Mouse (Mus musculus) erythroblast, embryonic 14.5 days (primary cell): ENCODE measurements around the gene Gm11565. TPM values are rescaled to one million over a fixed set of nuclear protein-coding genes. Genes with fewer than 3 reads are reported as not detected.
"Not testable (repeated sequence)": the region's sequence is repeated elsewhere in the genome, so short reads cannot be mapped to it uniquely, and the experiment has no call there.

Experiments
- H3K27me3 ChIP-seq: 2 replicates; pipeline ENCODE4 v1.6.1; 2012; ENCODE audit warnings: inconsistent platforms; ENCODE audit not compliant: control insufficient read depth
- H3K36me3 ChIP-seq: 2 replicates; pipeline ENCODE4 v1.6.1; 2012; ENCODE audit warnings: mild to moderate bottlenecking, inconsistent platforms; ENCODE audit not compliant: control insufficient read depth
- H3K4me1 ChIP-seq: 2 replicates; pipeline ENCODE4 v1.6.1; 2012; ENCODE audit warnings: inconsistent platforms; ENCODE audit not compliant: control insufficient read depth
- H3K4me3 ChIP-seq: replicated peaks from 2 replicates; pipeline ENCODE3; 2012; ENCODE audit warnings: moderate library complexity, mild to moderate bottlenecking, inconsistent platforms
- H3K9me3 ChIP-seq: 2 replicates; pipeline ENCODE4 v1.6.1; 2012; ENCODE audit warnings: low read length, inconsistent platforms, mixed read lengths; ENCODE audit not compliant: control insufficient read depth
- GATA1 ChIP-seq: IDR thresholded peaks from 2 replicates; pipeline ENCODE4 v1.6.1; 2012; ENCODE audit warnings: low read length, inconsistent platforms, mixed read lengths
- TAL1 ChIP-seq: IDR thresholded peaks from 3 replicates; pipeline ENCODE4 v1.6.1; 2012; ENCODE audit warnings: low read length, inconsistent platforms, mixed read lengths
- polyA plus RNA-seq: library from polyadenylated mRNA; stranded (reverse); fragments of >175 nt; gene quantifications from 2 replicates; pipeline ENCODE4 v1.2.3, GENCODE M21; 2012

Gene Gm11565
- polyA plus RNA-seq, result not detected in 2 replicates

- H3K4me3 ChIP-seq, result no peak within 1 kb of the TSS
- H3K9me3 ChIP-seq, result peaks cover 9% of the 10 kb centered on the region
- no peaks in the 10 kb centered on the region for H3K36me3 ChIP-seq
- H3K27me3 ChIP-seq, result no peaks in the 10 kb centered on the region
- no peak for TF ChIP-seq GATA1
- no peak for TF ChIP-seq TAL1
- H3K4me1 ChIP-seq, result no peaks in the 10 kb centered on the region
Observed at GRCm38 (mm10) chr11:99914451-99914850, at the start of gene Gm11565. Gene Gm11565 (plus strand): TSS chr11:99914751.

DNA sequence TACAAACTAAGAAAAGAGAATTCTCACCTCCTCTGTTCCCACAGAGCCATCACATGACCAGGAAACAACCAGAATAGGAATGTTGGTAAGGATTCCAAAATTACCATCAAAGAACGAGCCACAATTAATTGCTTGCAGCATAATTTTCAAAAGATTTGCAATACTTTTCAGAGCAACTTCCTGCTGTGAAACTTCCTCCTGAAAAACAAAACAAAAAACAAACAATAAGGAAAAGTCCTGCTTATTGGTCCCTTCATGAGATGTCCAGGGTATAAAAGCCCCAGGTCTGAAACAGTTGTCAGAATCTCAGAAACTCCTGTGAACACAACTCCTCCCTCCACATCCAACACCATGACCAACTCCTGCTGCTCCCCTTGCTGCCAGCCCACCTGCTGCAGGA is 41.5 kb upstream of the Gm11565 start, which contains the start of gene Krtap9-1:
Krtap9-1 (plus strand) TSS at position 301 of the 400 bp plus-strand sequence.
- not testable (repeated sequence) for H3K36me3 ChIP-seq, H3K27me3 ChIP-seq, H3K9me3 ChIP-seq, H3K4me1 ChIP-seq, H3K4me3 ChIP-seq

- H3K9me3 ChIP-seq, H3K27me3 ChIP-seq, H3K36me3 ChIP-seq, H3K4me1 ChIP-seq, H3K4me3 ChIP-seq: not testable (repeated sequence)
Observed at GRCm38 (mm10) chr11:99878887-99879286, 35.7 kb upstream of the Gm11565 start, which contains the start of gene Gm11567. Gene Gm11567 (plus strand): TSS chr11:99879187.

DNA sequence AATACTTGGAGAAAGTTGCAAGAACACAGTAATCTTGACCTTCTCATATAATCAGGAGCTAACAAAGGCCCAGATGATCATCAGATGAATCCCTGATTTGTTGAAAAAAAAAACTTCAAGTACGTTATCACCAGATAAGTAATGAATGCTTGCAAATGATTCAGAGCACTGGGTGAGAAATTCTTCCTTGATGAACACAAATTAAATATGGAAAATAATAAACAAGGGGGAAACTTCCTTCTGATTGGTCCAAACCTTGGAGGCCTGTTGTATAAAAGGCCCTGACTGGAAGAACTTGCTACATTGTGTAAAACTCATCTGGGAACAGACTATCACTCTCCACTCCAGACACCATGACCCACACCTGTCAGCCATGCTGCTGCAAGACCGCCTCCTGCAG is 6.9 kb upstream of the Gm11565 start, which contains the start of gene Krtap31-1:
Krtap31-1 (plus strand) TSS at position 301 of the 400 bp plus-strand sequence.
- Histone ChIP-seq H3K36me3 (no peaks in the 10 kb centered on the region), H3K4me3 (no peak within 1 kb of the TSS), H3K9me3 (peaks cover 6% of the 10 kb centered on the region; the same call in 1 of the 2 replicates), H3K27me3 (no peaks in the 10 kb centered on the region), H3K4me1 (no peaks in the 10 kb centered on the region)
- no peak for TF ChIP-seq GATA1
- TF ChIP-seq TAL1, result no peak

- Histone ChIP-seq H3K4me3 (no peak within 1 kb of the TSS), H3K27me3 (no peaks in the 10 kb centered on the region; the same call in 1 of the 2 replicates), H3K36me3 (no peaks in the 10 kb centered on the region), H3K9me3 (peaks cover 12% of the 10 kb centered on the region), H3K4me1 (no peaks in the 10 kb centered on the region)
- no peak for TF ChIP-seq TAL1
- TF ChIP-seq GATA1, result no peak
Observed at GRCm38 (mm10) chr11:99935991-99936390, 21.4 kb downstream of the Gm11565 start, which contains the start of gene Krtap31-2. Gene Krtap31-2 (plus strand): TSS chr11:99936291.

- H3K27me3 ChIP-seq, result no peaks in the 10 kb centered on the region
- peaks cover 3% of the 10 kb centered on the region for H3K9me3 ChIP-seq
- no peaks in the 10 kb centered on the region for H3K36me3 ChIP-seq
- H3K4me1 ChIP-seq, result no peaks in the 10 kb centered on the region
- no peak overlapping the region for H3K4me3 ChIP-seq
- TF ChIP-seq GATA1 (no peak), TAL1 (no peak)
Observed at GRCm38 (mm10) chr11:99937751-99938264, 23.3 kb downstream of the Gm11565 start.

GRCm38 (mm10) chr11:99948175-99948574 is 33.6 kb downstream of the Gm11565 start, which contains the start of gene Krtap9-5:
Gene Krtap9-5 (plus strand): TSS chr11:99948475.
- Histone ChIP-seq H3K9me3 (no peaks in the 10 kb centered on the region; the same call in 1 of the 2 replicates), H3K36me3 (no peaks in the 10 kb centered on the region), H3K4me1 (no peaks in the 10 kb centered on the region), H3K4me3 (no peak within 1 kb of the TSS), H3K27me3 (no peaks in the 10 kb centered on the region)
- TF ChIP-seq TAL1 (no peak), GATA1 (no peak)

DNA sequence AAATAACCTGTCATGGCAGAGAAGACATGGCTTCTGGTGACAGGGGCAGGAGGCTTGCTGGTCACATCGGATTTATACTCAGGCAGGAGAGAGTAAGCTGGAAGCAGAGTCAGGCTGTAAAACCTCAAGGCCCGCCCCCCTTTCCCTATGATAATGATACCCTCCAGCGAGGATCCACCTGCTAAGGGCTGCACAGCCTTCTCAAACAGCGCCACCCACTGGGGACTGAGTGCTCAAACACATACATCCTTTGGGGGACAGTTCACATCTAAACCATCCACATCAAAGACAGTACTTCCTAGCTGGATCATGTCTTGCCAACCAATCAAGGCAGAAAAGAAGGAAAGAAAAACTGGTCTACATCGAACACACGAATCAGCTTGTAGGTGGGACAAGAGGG is 49.7 kb downstream of the Gm11565 start:
- Histone ChIP-seq H3K36me3 (no peaks in the 10 kb centered on the region), H3K4me3 (no peak overlapping the region), H3K4me1 (no peaks in the 10 kb centered on the region), H3K27me3 (no peaks in the 10 kb centered on the region), H3K9me3 (peaks cover 6% of the 10 kb centered on the region)
- TF ChIP-seq TAL1, result no peak
- no peak for TF ChIP-seq GATA1

Other genes starting within 250 kb of the Gm11565 start
- not detected in 2 replicates for gene Krtap4-6, start 248.8 kb upstream of the Gm11565 start, polyA plus RNA-seq
- not detected in 2 replicates for gene Gm14190, start 224.0 kb upstream of the Gm11565 start, polyA plus RNA-seq
- not detected in 2 replicates for gene Gm14180, start 180.5 kb upstream of the Gm11565 start, polyA plus RNA-seq
- gene Gm11595, start 141.8 kb upstream of the Gm11565 start, polyA plus RNA-seq, result not detected in 2 replicates
- gene Krtap4-8, start 134.0 kb upstream of the Gm11565 start, polyA plus RNA-seq, result not detected in 2 replicates
- not detected in 2 replicates for gene Krtap4-9, start 129.6 kb upstream of the Gm11565 start, polyA plus RNA-seq
- not detected in 2 replicates for gene Gm11596, start 121.3 kb upstream of the Gm11565 start, polyA plus RNA-seq
- gene Gm11569, start 115.8 kb upstream of the Gm11565 start, polyA plus RNA-seq, result not detected in 2 replicates
- not detected in 2 replicates for gene Gm11554, start 110.3 kb upstream of the Gm11565 start, polyA plus RNA-seq
- gene Krtap4-13, start 104.9 kb upstream of the Gm11565 start, polyA plus RNA-seq, result not detected in 2 replicates
- not detected in 2 replicates for gene Gm11564, start 99.1 kb upstream of the Gm11565 start, polyA plus RNA-seq
- gene 2300003K06Rik, start 76.7 kb upstream of the Gm11565 start, polyA plus RNA-seq, result not detected in 2 replicates
- not detected in 2 replicates for gene Krtap4-16, start 63.1 kb upstream of the Gm11565 start, polyA plus RNA-seq
- 0.04 TPM in 1 of 2 replicates, not detected in the other for gene Gm11568, start 56.8 kb upstream of the Gm11565 start, polyA plus RNA-seq
- not detected in 2 replicates for gene Gm11559, start 50.3 kb upstream of the Gm11565 start, polyA plus RNA-seq
- not detected in 2 replicates for gene Krtap9-1, start 41.4 kb upstream of the Gm11565 start, polyA plus RNA-seq
- not detected in 2 replicates for gene Gm11567, start 35.6 kb upstream of the Gm11565 start, polyA plus RNA-seq
- not detected in 2 replicates for gene Krtap31-1, start 6.8 kb upstream of the Gm11565 start, polyA plus RNA-seq
- gene Krtap31-2, start 21.5 kb downstream of the Gm11565 start, polyA plus RNA-seq, result not detected in 2 replicates
- gene Krtap9-5, start 33.7 kb downstream of the Gm11565 start, polyA plus RNA-seq, result not detected in 2 replicates
- gene Krtap29-1, start 64.3 kb downstream of the Gm11565 start, polyA plus RNA-seq, result not detected in 2 replicates
- gene Krtap16-1, start 71.8 kb downstream of the Gm11565 start, polyA plus RNA-seq, result not detected in 2 replicates
- gene Krtap17-1, start 79.2 kb downstream of the Gm11565 start, polyA plus RNA-seq, result not detected in 2 replicates
- not detected in 2 replicates for gene Krt33a, start 101.5 kb downstream of the Gm11565 start, polyA plus RNA-seq
- gene Krt33b, start 115.1 kb downstream of the Gm11565 start, polyA plus RNA-seq, result not detected in 2 replicates
- not detected in 2 replicates for gene Krt34, start 126.8 kb downstream of the Gm11565 start, polyA plus RNA-seq
- not detected in 2 replicates for gene Krt31, start 135.8 kb downstream of the Gm11565 start, polyA plus RNA-seq
- not detected in 2 replicates for gene Krt32, start 173.5 kb downstream of the Gm11565 start, polyA plus RNA-seq
- not detected in 2 replicates for gene Krt35, start 181.5 kb downstream of the Gm11565 start, polyA plus RNA-seq
- gene Krt36, start 190.9 kb downstream of the Gm11565 start, polyA plus RNA-seq, result not detected in 2 replicates
- gene Krt13, start 206.8 kb downstream of the Gm11565 start, polyA plus RNA-seq, result not detected in 2 replicates
- gene Krt15, start 221.2 kb downstream of the Gm11565 start, polyA plus RNA-seq, result 0.29 and 0.31 TPM in 2 replicates
- not detected in 2 replicates for gene Krt19, start 233.9 kb downstream of the Gm11565 start, polyA plus RNA-seq